Mouse (Mus musculus): ENCODE measurements around the gene Stradb.
A peak's percentile ranks its signal among the peaks of the same experiment; 100 is the strongest.

The Stradb gene

DNA sequence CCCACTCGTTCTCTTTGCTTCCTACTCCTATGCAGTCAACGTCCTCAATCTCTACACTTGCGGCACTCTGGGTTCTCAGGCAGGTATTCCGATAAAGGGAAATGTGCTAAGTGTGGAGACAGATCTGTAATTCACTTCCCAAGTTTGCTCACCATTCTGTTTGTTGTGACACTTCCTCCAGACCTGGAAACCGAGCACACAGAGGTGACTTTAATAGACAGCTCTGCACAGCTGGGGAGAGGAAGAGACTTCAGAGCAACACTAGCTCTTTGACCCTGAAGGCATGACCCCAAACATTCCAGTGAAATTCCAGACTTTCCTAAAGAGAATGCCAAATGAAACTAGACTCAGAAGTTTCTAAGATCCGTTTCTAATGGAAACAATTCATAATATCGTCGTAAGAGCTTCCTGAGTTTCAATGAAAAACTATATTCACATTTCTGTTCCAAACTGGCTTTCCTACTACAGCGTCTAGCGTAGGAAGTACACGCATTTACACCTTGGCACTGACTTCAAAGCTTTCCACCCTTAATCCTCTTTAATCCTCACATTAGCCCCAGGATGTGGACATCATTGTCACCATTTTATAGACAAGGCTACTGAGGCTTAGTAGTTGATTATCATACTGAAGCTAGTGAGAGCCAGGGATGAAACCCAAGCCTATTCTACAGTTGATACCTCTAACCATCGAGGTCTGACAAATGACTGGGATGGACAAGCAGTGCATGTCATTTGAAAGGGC lies 12.0 kb upstream of the Stradb start:
- no peak for DNase-seq

GRCm38 (mm10) chr1:58962418-58962817 lies 10.9 kb upstream of the Stradb start:
- peak; percentile 56 to 68 for DNase-seq

DNA sequence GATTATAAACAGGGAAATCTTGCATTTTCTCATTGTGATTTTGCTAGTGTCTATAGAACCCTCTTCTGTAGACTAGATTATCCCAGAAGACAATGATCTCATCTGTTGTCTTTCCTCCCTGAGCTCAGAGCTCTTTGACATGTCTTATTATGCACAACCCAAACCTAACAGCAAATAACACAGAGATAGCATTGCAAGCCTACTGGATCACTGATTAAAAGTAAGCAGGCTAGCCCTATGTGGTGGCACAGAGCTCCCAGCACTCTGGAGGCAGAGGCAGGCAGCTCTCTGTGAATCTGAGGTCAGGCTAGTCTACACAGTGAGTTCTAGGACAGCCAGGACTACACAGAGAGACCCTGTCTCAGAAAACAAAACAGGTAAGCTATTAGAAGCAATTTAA lies 10.5 kb upstream of the Stradb start:
- no peak for DNase-seq

GRCm38 (mm10) chr1:58967534-58967933 lies 5.8 kb upstream of the Stradb start:
- DNase-seq = no peak

GRCm38 (mm10) chr1:58970054-58970453 lies 3.3 kb upstream of the Stradb start:
- no peak for DNase-seq

DNA sequence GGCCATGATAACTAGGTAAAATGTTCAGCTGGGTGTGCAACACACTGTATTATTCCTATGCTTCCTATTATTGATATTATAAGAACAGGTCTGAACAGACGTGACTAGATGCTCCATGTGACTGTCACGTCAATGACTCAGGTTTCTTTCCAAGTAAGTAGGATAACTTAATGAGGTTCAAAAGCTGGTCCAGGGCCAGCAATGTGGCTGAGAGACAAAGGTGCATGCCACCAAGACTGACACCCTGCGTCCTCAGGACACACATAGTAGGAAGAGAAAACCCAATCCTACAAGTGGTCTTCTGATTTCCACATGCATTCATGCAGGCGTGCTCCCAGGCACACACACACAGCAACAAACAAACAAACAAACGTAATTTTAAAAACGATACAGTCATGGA lies 2.2 kb upstream of the Stradb start:
- no peak for DNase-seq

DNA sequence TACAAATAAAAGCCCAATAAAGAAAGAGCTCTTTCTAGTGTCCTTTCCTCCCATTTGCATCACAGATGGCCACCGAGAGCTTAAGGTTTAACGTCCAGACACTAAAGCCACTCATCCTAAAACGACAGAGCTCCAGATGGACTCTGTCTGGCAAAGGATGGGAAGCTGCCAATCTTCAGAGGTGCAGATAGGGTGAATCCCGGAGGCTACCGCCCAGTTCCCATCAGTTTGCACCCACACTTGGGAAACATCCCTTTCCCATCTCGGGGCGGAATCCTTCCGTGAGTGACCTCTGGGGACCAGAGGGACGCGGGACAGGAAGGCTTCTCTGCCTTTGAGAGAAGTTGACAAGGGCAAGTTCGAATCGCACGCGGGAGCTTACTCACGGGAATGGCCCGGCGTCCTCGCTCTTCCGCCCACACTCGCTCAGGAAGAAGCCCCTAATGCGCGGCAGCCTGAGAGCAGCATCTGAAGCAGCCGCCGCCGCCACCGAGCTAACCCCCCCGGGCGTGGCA lies 414 bp upstream of the Stradb start:
- peak in 1 of 2 experiments; percentile 75 for DNase-seq

DNA sequence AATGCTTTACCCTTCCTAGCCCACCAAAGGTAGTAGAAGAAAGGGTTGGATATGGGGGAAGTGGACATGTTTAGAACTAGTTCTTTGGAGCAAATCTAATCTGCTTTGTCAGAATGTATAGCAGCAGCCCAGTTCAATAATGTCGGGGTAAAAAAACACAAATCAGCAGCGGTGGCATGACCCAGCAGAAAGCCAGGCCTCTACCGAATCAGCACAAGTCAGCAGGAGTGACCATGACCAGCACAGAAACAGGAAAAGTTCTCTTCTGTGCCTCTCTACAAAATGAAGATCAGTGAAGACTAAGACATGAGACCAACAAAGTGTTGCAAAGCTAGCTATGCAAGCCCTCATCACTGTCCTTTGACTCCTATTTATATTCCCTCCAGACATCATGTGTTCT lies 9.0 kb downstream of the Stradb start:
- DNase-seq = no peak

DNA sequence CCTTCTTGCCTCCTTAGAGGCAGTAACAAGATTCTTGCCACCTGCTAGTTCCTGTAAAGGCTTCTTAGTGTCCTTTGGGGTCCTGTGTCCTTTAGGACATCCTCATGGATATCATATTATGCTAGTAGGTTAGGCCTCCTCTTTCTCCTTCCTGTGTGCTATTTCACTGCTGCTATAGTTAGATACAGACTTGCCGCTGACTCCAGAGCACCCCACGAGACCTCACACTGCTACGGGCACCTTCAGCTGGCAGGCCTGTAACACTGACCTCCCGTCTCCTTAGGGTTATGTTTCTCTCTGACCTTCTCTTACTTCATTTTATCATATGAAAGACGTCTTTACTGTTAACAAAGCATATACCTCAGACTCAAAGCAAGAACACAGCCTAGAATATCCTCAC lies 11.3 kb downstream of the Stradb start:
- DNase-seq = no peak

DNA sequence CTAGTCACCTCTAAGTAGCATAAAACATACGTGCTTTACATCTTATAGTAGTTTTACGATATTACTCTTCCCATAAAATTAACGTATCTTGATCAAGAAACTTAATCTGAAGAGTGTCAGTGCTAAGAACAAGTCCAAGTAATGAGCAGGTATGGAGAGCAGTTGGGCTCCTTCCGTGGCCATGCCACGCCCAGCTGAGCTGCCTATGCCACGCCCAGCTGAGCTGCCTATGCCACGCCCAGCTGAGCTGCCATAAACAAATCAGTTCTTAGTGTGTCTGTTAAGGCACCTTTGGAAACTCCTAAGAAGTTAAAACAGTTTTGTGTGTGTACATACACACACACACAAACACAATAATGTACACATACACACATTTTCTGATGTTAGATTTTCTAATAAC lies 19.8 kb downstream of the Stradb start:
- DNase-seq = no peak

DNA sequence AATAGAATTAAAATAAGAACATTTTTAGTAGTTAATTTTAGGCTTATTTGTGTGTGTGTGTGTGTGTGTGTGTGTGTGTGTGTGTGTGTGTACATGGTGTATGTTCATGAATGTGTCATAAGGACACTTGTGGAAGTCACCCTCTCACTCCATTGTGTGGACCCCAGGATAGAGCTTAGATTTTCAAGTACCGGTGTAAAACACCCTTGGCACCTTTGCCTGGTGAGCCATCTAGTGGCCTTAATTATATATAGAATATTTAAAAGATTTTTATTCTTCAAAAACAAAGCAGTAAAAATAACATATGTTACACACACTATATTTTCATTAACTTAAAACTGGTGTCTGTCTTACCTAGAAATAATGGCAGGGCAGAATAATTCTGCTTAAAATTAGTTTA lies 20.4 kb downstream of the Stradb start:
- DNase-seq = no peak

GRCm38 (mm10) chr1:58995313-58995712 lies 22.0 kb downstream of the Stradb start:
- no peak for DNase-seq

DNA sequence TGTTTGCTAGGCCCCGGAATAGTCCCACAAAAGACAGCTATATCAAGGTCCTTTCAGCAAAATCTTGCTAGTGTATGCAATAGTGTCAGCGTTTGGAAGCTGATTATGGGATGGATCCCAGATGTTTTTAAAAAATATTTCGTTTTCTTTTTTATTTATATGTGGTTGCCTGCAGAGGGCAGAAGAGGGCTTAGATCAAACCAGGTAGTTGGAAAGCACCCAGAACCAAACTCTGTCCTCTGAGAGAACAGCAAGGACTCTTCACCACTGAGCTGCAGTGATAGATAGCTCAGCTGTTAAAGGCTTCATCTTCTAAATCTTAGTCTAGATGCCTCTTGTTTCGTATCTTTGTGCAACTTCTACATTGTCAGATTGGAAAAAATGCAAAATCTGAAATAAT lies 35.9 kb downstream of the Stradb start:
- peak in 1 of 2 experiments; percentile 12 for DNase-seq

- DNase-seq = no peak
These were observed 48.2 kb downstream of the Stradb start for GRCm38 (mm10) chr1:59021556-59021955.

DNA sequence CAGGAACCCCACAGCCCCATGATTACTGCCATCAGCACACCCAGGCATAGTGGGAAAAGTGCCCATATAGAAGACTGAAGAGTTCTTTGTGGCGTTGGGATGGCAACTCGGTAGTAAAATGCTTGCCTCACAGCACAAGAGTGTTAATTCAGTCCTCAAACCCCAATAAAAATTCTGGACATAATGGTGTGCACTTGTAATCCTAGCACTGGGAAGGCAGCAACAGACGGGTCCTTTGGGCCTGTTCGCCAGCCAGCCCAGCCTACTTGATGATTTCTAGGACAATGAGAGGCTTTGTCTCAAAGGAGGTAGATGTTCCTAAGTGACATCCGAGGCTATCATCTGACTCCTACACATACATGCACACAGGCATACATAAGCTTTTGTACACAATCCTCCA lies 64.4 kb downstream of the Stradb start:
- no peak for DNase-seq
